Mouse (Mus musculus): ENCODE measurements around the gene Tlk2. TPM values are rescaled to one million over a fixed set of nuclear protein-coding genes. Genes with fewer than 3 reads are reported as not detected.

The Tlk2 gene
- total RNA-seq, 1 experiment from 2014 or later = 145 TPM

DNA sequence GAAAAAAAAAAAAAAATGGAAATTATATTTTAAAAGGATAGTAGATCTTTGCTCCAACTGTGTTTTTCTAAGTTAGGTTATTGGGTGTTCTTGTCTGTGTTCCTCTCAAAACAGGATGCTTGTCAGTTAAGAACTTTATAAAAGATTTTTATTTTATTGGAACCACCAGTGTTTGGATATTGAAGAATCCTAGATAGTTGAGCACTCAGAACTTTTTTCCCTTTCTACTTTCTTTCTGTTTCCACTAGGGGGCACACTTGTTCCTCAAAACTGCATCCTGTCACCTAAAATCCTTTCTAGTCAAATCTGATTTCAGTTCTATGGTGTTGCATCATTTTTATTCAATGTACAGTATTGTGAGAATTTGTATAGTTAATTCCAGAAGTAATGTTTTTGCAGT lies 62.4 kb downstream of the Tlk2 start:
- ATAC-seq (ENCODE audit: extremely low read depth, insufficient number of reproducible peaks, low FRiP score, poor library complexity, severe bottlenecking) = no peak

DNA sequence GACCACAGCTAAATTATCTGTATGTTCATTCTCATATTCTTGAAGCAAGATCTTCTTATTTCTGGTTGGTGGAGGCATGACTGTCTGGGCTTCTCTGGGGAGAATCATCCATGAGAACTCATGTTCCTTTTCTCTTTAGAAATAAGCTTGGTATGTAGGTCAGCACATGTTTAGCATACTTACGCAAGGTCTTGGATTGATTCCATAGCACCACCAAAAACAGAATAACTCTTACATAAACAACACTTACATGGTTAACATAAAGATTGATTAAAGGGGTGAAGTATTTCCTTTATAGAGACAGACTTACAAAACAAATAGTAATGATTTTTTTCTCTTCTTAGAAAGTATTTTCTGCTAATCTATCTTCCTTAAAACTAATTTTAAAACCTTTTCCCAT lies 67.8 kb downstream of the Tlk2 start:
- no peak for ATAC-seq (ENCODE audit: extremely low read depth, insufficient number of reproducible peaks, low FRiP score, poor library complexity, severe bottlenecking)

DNA sequence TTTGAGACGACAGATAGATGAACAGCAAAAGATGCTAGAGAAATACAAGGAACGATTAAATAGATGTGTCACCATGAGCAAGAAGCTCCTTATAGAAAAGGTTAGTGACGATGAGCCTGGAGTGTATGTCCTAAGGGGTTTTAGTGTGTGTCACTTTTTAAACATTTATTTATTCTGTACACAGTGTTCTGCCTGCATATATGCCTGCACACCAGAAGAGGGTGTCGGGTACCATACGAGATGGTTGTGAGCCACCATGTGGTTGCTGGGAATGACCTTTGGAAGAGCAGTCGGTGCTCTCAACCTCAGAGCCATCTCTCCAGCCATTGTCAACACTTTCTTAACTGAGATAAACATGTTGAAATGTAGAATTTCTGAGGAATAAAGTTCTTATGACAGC lies 68.2 kb downstream of the Tlk2 start:
- no peak for ATAC-seq (ENCODE audit: extremely low read depth, insufficient number of reproducible peaks, low FRiP score, poor library complexity, severe bottlenecking)

DNA sequence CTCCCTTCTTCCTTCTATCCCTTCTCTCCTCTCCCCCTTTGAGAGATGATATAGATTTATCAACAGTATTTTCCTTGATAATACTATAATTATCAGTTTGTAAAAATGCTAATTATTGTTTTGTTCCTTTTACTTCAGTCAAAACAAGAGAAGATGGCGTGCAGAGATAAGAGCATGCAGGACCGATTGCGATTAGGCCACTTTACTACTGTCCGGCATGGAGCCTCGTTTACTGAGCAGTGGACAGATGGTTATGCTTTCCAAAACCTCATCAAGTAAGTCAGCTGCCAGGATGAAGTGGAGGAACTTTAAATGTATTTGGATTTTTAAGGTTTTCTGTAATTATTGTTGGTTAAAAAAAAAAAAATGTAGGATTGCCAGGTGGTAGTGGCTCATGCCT lies 68.7 kb downstream of the Tlk2 start:
- no peak for ATAC-seq (ENCODE audit: extremely low read depth, insufficient number of reproducible peaks, low FRiP score, poor library complexity, severe bottlenecking)

DNA sequence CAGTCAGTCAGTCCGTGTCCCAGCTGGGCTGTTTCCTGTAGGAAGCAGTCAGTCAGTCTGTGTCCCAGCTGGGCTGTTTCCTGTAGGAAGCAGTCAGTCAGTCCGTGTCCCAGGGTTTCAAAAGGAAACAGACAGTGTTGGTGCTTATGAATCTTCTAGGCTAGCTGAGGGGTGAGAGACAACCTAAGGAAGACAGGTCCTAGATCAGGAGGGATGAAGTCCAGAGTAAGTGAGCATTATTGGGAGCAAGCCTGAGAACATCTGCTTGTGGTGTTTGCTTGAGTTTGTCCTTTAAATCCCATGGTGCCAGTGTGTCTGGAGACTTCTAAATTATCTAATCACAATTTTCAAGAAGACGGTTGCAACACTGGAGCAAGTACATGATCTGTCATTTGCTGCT lies 81.1 kb downstream of the Tlk2 start:
- ATAC-seq (ENCODE audit: extremely low read depth, insufficient number of reproducible peaks, low FRiP score, poor library complexity, severe bottlenecking) = no peak

DNA sequence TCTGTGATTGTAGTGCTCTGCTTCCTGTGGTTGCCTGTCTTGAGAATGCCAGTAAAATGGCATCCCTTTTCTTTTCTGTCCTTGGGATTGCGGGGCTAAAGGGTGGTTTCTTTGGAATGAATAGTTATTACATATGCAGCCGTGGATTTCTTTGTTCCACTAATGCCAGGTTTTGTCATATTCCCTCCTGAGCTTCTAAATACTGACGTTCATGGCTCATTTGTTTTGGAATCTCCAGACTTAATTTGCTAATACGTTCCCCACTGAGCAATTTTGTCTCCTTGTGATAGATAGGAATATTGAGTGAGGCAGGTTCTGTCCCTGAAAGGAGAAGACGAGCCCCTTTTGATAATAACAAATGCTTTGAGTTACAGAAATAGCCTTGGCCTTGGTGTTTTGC lies 82.5 kb downstream of the Tlk2 start:
- ATAC-seq (ENCODE audit: extremely low read depth, insufficient number of reproducible peaks, low FRiP score, poor library complexity, severe bottlenecking) = no peak

DNA sequence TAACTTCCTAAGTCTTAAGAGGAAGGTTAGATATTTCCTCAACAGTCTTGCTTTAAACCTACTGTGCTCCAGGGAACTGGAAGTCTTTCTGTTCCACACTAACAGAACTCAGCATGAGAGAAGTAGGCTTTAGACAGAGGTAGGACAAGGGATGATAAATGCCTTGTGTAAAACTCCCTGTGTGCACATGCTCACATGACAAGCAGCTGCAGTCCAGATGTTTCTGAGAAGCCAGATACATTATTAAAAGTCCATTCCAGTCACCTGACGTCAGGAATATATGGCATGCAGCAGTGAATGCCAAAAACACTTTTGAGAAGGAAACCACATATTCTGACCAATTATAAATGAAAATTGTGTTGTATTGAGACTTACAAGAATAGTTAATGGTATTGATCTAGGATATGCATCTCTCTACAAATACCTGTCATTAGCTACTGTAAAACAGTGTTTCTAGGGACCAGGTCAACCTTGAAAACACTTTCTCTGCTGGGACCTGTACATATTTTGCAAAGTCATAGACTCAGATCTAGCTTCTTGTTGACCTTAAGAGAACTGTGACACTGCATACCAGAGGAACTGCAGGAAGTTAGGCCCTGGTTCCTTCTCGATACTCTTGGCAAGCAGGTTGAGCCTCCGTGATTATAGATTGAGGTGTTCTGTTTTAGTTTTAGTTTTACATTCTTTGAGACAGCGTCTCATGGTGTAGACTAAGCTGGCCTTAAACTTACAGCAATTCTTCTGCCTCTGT lies 83.2 kb downstream of the Tlk2 start:
- ATAC-seq (ENCODE audit: extremely low read depth, insufficient number of reproducible peaks, low FRiP score, poor library complexity, severe bottlenecking) = no peak

DNA sequence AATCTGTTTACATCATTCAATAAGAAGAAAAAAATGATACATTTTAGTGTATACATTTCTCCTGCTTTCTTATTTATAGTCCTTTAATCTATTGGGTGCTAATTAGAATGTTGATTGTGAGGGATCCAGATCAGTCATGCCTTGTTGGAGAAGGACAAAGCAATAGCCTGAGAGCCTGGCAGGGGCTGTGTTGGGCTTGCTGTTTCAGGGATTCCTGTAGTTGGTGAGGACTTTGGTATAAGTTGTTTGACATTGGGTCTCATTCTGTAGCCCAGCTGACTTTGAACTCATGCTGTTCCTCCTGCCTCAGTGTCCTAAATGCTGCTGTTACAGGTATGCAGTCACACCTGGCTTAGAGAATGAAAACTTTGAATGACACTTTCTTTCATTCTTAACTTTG lies 85.9 kb downstream of the Tlk2 start:
- ATAC-seq (ENCODE audit: extremely low read depth, insufficient number of reproducible peaks, low FRiP score, poor library complexity, severe bottlenecking) = no peak

DNA sequence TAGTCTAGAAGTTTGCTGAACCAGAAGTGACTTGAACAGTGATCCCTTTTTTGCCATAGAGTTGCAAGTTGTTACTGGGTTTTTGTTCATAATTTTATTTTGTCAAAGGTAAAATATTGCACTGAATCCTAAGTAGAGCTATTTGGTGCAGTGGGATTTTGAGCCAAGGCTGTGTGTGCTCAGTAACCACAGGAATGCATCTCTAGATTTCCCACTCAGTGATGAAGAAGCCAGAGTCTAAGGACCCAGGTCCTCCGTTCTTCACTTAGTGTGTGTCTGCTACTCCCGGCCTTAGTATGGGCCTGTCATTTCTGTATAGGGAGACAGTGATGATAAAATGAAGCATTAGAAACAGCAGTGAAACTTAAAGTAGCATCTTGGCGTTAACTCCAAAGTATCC lies 86.4 kb downstream of the Tlk2 start:
- no peak for ATAC-seq (ENCODE audit: extremely low read depth, insufficient number of reproducible peaks, low FRiP score, poor library complexity, severe bottlenecking)

DNA sequence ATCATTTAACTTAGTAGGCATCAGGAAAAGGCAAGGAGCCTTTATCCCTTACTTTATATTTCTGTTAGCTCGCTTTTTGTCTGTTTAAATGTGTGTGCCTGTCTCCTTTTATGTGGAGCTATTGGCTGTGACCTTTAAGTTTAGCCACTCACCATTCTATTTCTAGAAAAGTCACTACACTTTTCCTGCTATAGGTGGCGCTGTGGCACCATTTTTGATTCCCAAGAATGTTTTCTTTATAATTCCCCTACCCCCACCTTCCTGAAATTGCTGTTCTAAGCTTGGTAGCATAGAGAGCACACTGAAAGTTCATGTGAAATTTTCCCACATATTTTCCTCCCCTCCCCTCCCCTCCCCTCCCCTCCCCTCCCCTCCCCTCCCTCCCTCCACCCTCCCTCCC lies 91.5 kb downstream of the Tlk2 start:
- no peak for ATAC-seq (ENCODE audit: extremely low read depth, insufficient number of reproducible peaks, low FRiP score, poor library complexity, severe bottlenecking)

DNA sequence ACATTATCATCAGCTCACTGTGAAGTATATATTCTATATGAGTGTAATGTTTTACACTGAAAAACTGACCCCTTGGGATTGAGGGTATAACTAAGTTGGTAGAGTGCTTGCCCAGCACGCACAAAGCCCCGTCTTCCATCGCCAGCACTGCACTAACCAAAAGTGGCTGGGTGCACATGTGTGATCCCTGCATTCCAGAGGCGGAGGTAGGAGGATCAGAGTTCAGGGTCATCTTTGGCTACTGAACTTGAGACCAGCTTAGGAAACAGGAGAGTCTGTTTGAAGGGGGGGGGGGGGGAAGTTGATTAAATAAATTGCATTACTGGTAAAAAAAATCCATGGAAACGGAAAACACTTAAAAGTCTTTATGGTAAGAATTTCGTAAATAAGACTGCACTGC lies 101.8 kb downstream of the Tlk2 start:
- no peak for ATAC-seq (ENCODE audit: extremely low read depth, insufficient number of reproducible peaks, low FRiP score, poor library complexity, severe bottlenecking)

DNA sequence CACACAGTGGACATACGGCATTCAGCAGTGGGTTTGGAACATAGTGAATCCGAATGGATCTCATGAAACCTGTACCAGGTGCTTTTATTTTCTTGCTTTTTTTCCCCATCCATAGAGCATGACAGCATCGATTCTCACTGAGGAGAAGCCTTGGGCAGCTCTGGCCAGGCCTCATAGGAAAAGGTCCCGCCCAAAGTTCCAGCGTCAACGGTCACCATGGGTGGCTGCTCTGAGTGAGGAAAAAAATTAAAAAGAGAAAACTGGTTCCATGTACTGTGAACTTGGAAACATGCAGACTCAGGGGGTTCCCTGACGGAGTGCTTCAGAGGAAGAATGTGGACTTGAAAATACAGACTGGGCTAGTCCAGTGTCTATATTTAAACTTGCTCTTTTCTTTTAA lies 102.7 kb downstream of the Tlk2 start:
- ATAC-seq (ENCODE audit: extremely low read depth, insufficient number of reproducible peaks, low FRiP score, poor library complexity, severe bottlenecking) = no peak

DNA sequence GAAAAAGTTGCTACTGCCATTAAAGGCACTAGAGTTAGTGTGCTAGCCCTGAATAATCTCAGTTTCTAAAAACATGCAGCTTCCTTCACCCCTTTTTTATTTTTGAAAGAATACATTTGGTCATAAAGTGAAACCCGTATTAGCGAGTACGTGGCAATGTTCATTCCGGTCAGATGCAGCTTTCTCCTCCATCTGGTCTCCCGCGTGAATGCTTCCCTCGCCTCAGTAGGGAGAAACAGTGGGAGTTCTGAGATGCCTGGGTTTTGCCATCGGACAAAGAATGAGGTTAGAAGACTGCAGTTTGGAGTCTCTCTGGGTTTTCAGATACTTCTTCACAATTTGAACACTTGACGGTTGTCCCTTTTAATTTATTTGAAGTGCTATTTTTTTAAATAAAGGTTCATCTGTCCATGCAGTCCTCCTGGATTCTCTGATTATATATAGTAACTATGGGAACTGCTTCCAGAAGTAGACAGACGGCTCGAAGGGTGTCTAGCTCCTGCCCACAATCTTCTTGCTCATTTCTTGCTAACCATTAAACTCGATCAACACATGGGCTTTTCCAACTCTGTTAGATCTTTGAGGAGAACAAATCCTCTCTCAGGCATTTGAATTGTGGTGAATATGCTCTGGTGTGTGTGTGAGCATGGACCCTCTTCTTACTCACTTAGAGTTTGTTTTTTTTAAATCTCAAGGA lies 103.3 kb downstream of the Tlk2 start:
- ATAC-seq (ENCODE audit: extremely low read depth, insufficient number of reproducible peaks, low FRiP score, poor library complexity, severe bottlenecking) = no peak

DNA sequence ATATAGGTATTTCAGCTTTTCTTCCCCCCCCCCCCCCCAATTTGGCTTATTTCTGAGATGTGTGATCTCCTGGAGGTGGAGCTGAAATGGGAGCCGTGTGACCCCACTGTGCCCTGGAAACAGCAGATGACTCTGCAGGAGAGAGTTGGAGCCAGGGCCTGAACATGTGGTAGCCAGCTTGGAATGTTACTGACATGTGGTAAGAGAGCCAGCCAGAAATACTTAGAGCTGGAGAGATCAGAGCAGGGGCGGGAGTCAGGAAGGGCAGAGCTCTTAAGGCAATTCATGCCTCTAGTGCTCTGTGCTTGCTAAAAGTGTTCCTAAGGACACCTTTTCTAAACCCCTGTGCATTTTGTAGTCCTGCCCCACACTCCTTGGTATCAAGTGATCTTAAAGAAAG lies 103.9 kb downstream of the Tlk2 start:
- no peak for ATAC-seq (ENCODE audit: extremely low read depth, insufficient number of reproducible peaks, low FRiP score, poor library complexity, severe bottlenecking)

DNA sequence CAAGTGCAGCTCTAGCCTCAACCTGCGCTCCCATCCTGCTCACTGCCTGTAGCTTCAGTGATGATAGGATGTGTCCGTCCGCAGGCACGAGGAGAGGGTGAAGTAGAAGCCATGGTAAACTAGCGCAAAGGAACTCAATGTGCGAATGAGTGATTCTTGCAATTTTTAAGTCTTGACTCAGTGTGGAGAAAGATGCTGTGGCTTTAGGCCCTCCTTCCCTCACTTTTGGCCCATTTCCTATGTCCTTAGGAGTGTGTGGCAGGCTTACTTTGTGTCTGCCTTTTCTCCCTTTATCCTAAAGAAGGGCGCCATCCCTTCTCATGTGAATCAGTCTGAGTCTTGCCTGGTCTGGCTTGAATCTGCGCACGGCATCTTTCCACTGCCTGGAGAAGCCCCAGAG lies 104.4 kb downstream of the Tlk2 start:
- no peak for ATAC-seq (ENCODE audit: extremely low read depth, insufficient number of reproducible peaks, low FRiP score, poor library complexity, severe bottlenecking)

DNA sequence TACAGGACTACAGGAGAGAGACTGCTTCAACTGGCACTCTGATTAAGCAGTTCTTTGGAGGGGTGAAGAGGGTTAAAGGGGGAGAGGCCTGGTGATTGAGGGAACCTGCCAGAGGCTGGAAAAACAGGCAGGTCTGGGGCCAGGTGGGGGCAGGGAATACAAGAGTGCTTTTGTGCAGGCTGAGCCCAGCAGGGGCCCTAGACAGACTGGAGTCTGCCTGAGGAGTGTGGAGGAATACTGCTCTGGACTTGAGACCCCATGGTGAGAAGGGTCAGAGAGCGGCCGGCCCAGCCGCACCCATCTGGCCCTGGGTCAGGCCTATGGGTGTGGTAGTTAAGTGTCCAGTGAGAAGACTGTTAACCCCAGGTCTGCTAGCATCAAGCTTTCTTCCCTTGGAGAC lies 107.1 kb downstream of the Tlk2 start:
- no peak for ATAC-seq (ENCODE audit: extremely low read depth, insufficient number of reproducible peaks, low FRiP score, poor library complexity, severe bottlenecking)

DNA sequence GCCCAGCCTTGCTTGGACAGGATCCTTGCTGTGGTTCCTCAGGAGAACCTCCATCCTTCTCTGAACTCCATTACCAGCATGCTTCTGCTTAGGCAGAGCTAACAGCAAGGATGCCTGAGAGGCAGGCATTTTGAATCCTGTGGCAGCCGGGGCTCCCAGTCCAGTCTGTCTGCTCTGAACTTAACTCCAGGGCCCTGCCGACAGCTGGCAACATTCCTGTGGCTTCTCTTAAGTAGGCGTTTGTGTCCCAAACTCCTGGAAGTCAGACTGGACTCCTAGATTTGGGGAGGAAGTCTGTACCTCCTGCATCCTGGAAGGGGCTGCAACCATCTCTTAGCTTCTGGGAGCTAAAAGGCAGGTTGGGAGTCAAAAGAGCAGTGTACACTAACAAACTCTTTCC lies 110.8 kb downstream of the Tlk2 start:
- ATAC-seq (ENCODE audit: extremely low read depth, insufficient number of reproducible peaks, low FRiP score, poor library complexity, severe bottlenecking) = no peak

DNA sequence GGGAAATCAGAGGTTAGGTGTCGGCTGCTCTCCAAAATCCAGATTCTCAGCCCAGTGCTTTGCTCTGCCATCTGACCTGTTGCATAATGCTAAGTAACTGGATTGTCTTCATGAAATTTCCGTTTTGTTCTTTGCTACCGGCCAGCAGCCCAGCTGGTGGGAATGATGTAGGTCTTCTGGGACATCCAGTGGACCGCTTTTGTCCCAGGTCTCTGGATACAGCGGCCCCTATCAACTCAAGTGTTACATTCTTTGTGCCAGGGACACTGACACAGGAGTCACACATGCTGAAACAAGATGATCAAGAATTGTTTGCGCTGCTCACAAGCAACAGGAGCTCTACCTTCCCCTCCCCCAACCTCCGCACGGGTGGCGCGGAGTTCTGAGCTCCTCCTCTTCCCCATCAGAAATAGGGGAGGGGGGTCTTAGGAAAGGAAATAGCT lies 113.1 kb downstream of the Tlk2 start:
- no peak for ATAC-seq (ENCODE audit: extremely low read depth, insufficient number of reproducible peaks, low FRiP score, poor library complexity, severe bottlenecking)

DNA sequence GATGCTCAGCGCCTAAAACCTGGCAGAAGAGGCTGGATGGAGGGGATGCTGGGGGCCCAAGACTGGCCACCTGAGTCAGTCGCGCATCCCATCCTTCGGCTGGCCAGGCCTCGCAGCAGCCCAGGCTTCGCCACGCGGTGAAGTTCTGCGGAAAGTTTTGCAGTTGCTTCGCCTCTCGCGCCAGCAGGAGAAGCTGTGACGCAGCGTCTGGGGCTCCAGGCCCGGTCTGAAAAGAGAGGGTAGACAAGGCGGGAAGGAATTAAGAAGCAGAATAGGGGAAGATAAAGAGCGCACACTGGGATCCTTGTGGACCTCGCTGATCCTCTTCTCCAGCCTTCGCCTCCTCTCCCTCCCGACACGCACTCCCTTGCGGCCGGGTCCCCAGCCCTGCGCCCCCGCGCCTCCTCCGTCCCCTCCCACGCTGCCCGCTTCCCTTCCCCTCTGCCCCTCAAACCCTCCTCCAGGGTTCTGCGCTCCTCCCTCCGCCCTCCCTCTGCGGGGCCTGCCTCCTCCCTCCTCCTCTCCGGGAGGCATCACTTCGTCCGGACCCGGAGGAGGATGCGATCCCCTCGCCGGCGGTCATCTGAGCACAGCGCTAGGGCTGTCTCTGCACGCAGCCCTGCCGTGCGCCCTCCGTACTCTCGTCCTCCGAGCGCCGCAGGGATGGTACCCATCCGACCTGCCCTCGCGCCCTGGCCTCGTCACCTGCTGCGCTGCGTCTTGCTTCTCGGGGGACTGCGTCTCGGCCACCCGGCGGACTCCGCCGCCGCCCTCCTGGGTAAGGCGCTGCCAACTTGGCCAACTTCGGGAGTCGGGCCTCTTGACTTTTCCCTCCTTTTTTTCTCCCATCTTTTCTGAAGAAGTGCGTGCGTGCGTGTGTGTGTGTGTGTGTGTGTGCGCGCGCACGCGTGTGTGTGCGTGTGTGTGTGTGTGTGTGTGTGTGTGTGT lies 113.8 kb downstream of the Tlk2 start, which contains the start of gene Mrc2:
TSS of gene Mrc2 (plus strand) at position 520 of the 948 bp plus-strand sequence.
- no peak for ATAC-seq (ENCODE audit: extremely low read depth, insufficient number of reproducible peaks, low FRiP score, poor library complexity, severe bottlenecking)
